Mouse (Mus musculus): ENCODE data around the gene Olfr1243. TPM values are rescaled to one million over a fixed set of nuclear protein-coding genes. Genes with fewer than 3 reads are reported as not detected.
"Not testable (repeated sequence)": the region's sequence is repeated elsewhere in the genome, so short reads cannot be mapped to it uniquely, and the experiment has no call there.

Olfr1243 gene
- not detected in 2 replicates for polyA plus RNA-seq (2014; fragmentation: Nextera tagmentation; extraction: Ambion mirVana)

GRCm38 (mm10) chr2:89531387-89531786 lies at the start of gene Olfr1243:
TSS of gene Olfr1243 (minus strand) at chr2:89531487.
- Histone ChIP-seq H3K4me2 (ENCODE audit: low read depth, severe bottlenecking) (no peak within 1 kb of the TSS), H3K36me3 (ENCODE audit: control insufficient read depth, insufficient read depth, low read length) (no peaks in the 10 kb centered on the region), H3K4me3 (ENCODE audit: low read depth, low read length) (no peak within 1 kb of the TSS), H3K4me1 (ENCODE audit: control insufficient read depth, insufficient read depth, low read length) (no peaks in the 10 kb centered on the region), H3K27ac (replicated peaks; ENCODE audit: low read depth, low read length) (no peak within 1 kb of the TSS), H3K9ac (ENCODE audit: low read length) (no peak within 1 kb of the TSS), H3K27me3 (ENCODE audit: control insufficient read depth, insufficient read depth, low read length) (no peaks in the 10 kb centered on the region), H3K9me3 (ENCODE audit: control insufficient read depth, low read length) (no peaks in the 10 kb centered on the region)
- WGBS, result 89% methylated on average over 1 of the region's 1 CpGs
- no peak for ATAC-seq (ENCODE audit: insufficient number of reproducible peaks, low FRiP score, low TSS enrichment, low read depth)
- DNase-seq (ENCODE audit: low spot score), result no peak

GRCm38 (mm10) chr2:89578347-89578746 lies 47.1 kb upstream of the Olfr1243 start, which contains the start of gene Olfr1245:
TSS of gene Olfr1245 (minus strand) at chr2:89578447.
- ATAC-seq (ENCODE audit: insufficient number of reproducible peaks, low FRiP score, low TSS enrichment, low read depth) (no peak), DNase-seq (ENCODE audit: low spot score) (no peak)
- Histone ChIP-seq H3K27ac (replicated peaks; ENCODE audit: low read depth, low read length) (no peak within 1 kb of the TSS), H3K4me2 (ENCODE audit: low read depth, severe bottlenecking) (no peak within 1 kb of the TSS), H3K4me3 (ENCODE audit: low read depth, low read length) (no peak within 1 kb of the TSS), H3K27me3 (ENCODE audit: control insufficient read depth, insufficient read depth, low read length) (no peaks in the 10 kb centered on the region), H3K9ac (ENCODE audit: low read length) (no peak within 1 kb of the TSS), H3K9me3 (ENCODE audit: control insufficient read depth, low read length) (no peaks in the 10 kb centered on the region), H3K36me3 (ENCODE audit: control insufficient read depth, insufficient read depth, low read length) (no peaks in the 10 kb centered on the region), H3K4me1 (ENCODE audit: control insufficient read depth, insufficient read depth, low read length) (no peaks in the 10 kb centered on the region)
- 87% methylated on average over 1 of the region's 1 CpGs for WGBS

GRCm38 (mm10) chr2:89562706-89563105 lies 31.4 kb upstream of the Olfr1243 start:
- DNase-seq (ENCODE audit: low spot score); H3K27me3 ChIP-seq (ENCODE audit: control insufficient read depth, insufficient read depth, low read length); H3K9ac ChIP-seq (ENCODE audit: low read length); H3K36me3 ChIP-seq (ENCODE audit: control insufficient read depth, insufficient read depth, low read length); H3K27ac ChIP-seq (replicated peaks; ENCODE audit: low read depth, low read length); ATAC-seq (ENCODE audit: insufficient number of reproducible peaks, low FRiP score, low TSS enrichment, low read depth); H3K4me1 ChIP-seq (ENCODE audit: control insufficient read depth, insufficient read depth, low read length); H3K4me3 ChIP-seq (ENCODE audit: low read depth, low read length); H3K9me3 ChIP-seq (ENCODE audit: control insufficient read depth, low read length); H3K4me2 ChIP-seq (ENCODE audit: low read depth, severe bottlenecking): not testable (repeated sequence)
- WGBS, result 59% methylated on average over 2 of the region's 2 CpGs

- DNase-seq (ENCODE audit: low spot score) (no peak), ATAC-seq (ENCODE audit: insufficient number of reproducible peaks, low FRiP score, low TSS enrichment, low read depth) (no peak)
- Histone ChIP-seq H3K4me3 (ENCODE audit: low read depth, low read length) (no peak overlapping the region), H3K27me3 (ENCODE audit: control insufficient read depth, insufficient read depth, low read length) (no peaks in the 10 kb centered on the region), H3K9me3 (ENCODE audit: control insufficient read depth, low read length) (no peaks in the 10 kb centered on the region), H3K4me2 (ENCODE audit: low read depth, severe bottlenecking) (no peak overlapping the region), H3K36me3 (ENCODE audit: control insufficient read depth, insufficient read depth, low read length) (no peaks in the 10 kb centered on the region), H3K27ac (replicated peaks; ENCODE audit: low read depth, low read length) (no peak overlapping the region), H3K9ac (ENCODE audit: low read length) (no peak overlapping the region), H3K4me1 (ENCODE audit: control insufficient read depth, insufficient read depth, low read length) (no peaks in the 10 kb centered on the region)
- 72% methylated on average over 2 of the region's 2 CpGs for whole genome bisulfite sequencing
These were observed 13.2 kb upstream of the Olfr1243 start for GRCm38 (mm10) chr2:89544516-89544915.

GRCm38 (mm10) chr2:89539923-89540322 lies 8.6 kb upstream of the Olfr1243 start:
- Histone ChIP-seq H3K4me2 (ENCODE audit: low read depth, severe bottlenecking) (no peak overlapping the region), H3K4me3 (ENCODE audit: low read depth, low read length) (no peak overlapping the region), H3K27me3 (ENCODE audit: control insufficient read depth, insufficient read depth, low read length) (no peaks in the 10 kb centered on the region), H3K36me3 (ENCODE audit: control insufficient read depth, insufficient read depth, low read length) (no peaks in the 10 kb centered on the region), H3K27ac (replicated peaks; ENCODE audit: low read depth, low read length) (no peak overlapping the region), H3K9ac (ENCODE audit: low read length) (no peak overlapping the region), H3K4me1 (ENCODE audit: control insufficient read depth, insufficient read depth, low read length) (no peaks in the 10 kb centered on the region), H3K9me3 (ENCODE audit: control insufficient read depth, low read length) (no peaks in the 10 kb centered on the region)
- DNase-seq (ENCODE audit: low spot score) (no peak), ATAC-seq (ENCODE audit: insufficient number of reproducible peaks, low FRiP score, low TSS enrichment, low read depth) (no peak)
- 67% methylated on average over 1 of the region's 1 CpGs for WGBS

GRCm38 (mm10) chr2:89498235-89498634 lies 33.1 kb downstream of the Olfr1243 start, which contains the start of gene Olfr1242:
TSS of gene Olfr1242 (minus strand) at chr2:89498335.
- no peaks in the 10 kb centered on the region for H3K4me1 ChIP-seq (ENCODE audit: control insufficient read depth, insufficient read depth, low read length)
- no peak within 1 kb of the TSS for H3K4me2 ChIP-seq (ENCODE audit: low read depth, severe bottlenecking)
- H3K4me3 ChIP-seq (ENCODE audit: low read depth, low read length), result no peak within 1 kb of the TSS
- H3K9me3 ChIP-seq (ENCODE audit: control insufficient read depth, low read length), result no peaks in the 10 kb centered on the region
- H3K27me3 ChIP-seq (ENCODE audit: control insufficient read depth, insufficient read depth, low read length), result no peaks in the 10 kb centered on the region
- 85% methylated on average over 1 of the region's 1 CpGs for WGBS
- H3K27ac ChIP-seq (replicated peaks; ENCODE audit: low read depth, low read length), result no peak within 1 kb of the TSS
- ATAC-seq (ENCODE audit: insufficient number of reproducible peaks, low FRiP score, low TSS enrichment, low read depth) (no peak), DNase-seq (ENCODE audit: low spot score) (no peak)
- no peak within 1 kb of the TSS for H3K9ac ChIP-seq (ENCODE audit: low read length)
- no peaks in the 10 kb centered on the region for H3K36me3 ChIP-seq (ENCODE audit: control insufficient read depth, insufficient read depth, low read length)

- Histone ChIP-seq H3K4me2 (ENCODE audit: low read depth, severe bottlenecking) (no peak within 1 kb of the TSS), H3K36me3 (ENCODE audit: control insufficient read depth, insufficient read depth, low read length) (no peaks in the 10 kb centered on the region), H3K9me3 (ENCODE audit: control insufficient read depth, low read length) (no peaks in the 10 kb centered on the region), H3K9ac (ENCODE audit: low read length) (no peak within 1 kb of the TSS), H3K4me3 (ENCODE audit: low read depth, low read length) (no peak within 1 kb of the TSS), H3K27ac (replicated peaks; ENCODE audit: low read depth, low read length) (no peak within 1 kb of the TSS), H3K27me3 (ENCODE audit: control insufficient read depth, insufficient read depth, low read length) (no peaks in the 10 kb centered on the region), H3K4me1 (ENCODE audit: control insufficient read depth, insufficient read depth, low read length) (no peaks in the 10 kb centered on the region)
- DNase-seq (ENCODE audit: low spot score), result no peak
- ATAC-seq (ENCODE audit: insufficient number of reproducible peaks, low FRiP score, low TSS enrichment, low read depth), result no peak
These were observed 44.3 kb downstream of the Olfr1243 start, which contains the start of gene Olfr1241 for GRCm38 (mm10) chr2:89487026-89487425. TSS of gene Olfr1241 (minus strand) at chr2:89487126.

Other genes starting within 250 kb of the Olfr1243 start
- not detected in 2 replicates for gene Olfr1229, start 243.5 kb downstream of the Olfr1243 start, polyA plus RNA-seq (2014; fragmentation: Nextera tagmentation; extraction: Ambion mirVana)
- not detected in 2 replicates for gene Olfr1230, start 234.2 kb downstream of the Olfr1243 start, polyA plus RNA-seq (2014; fragmentation: Nextera tagmentation; extraction: Ambion mirVana)
- gene Olfr1231, start 224.4 kb downstream of the Olfr1243 start, polyA plus RNA-seq (2014; fragmentation: Nextera tagmentation; extraction: Ambion mirVana), result not detected in 2 replicates
- gene Olfr1232, start 201.8 kb downstream of the Olfr1243 start, polyA plus RNA-seq (2014; fragmentation: Nextera tagmentation; extraction: Ambion mirVana), result not detected in 2 replicates
- not detected in 2 replicates for gene Olfr1233, start 189.1 kb downstream of the Olfr1243 start, polyA plus RNA-seq (2014; fragmentation: Nextera tagmentation; extraction: Ambion mirVana)
- not detected in 2 replicates for gene Olfr1234, start 166.6 kb downstream of the Olfr1243 start, polyA plus RNA-seq (2014; fragmentation: Nextera tagmentation; extraction: Ambion mirVana)
- not detected in 2 replicates for gene Olfr1238, start 121.8 kb downstream of the Olfr1243 start, polyA plus RNA-seq (2014; fragmentation: Nextera tagmentation; extraction: Ambion mirVana)
- gene Olfr1239, start 111.1 kb downstream of the Olfr1243 start, polyA plus RNA-seq (2014; fragmentation: Nextera tagmentation; extraction: Ambion mirVana), result not detected in 2 replicates
- not detected in 2 replicates for gene Olfr1240, start 88.5 kb downstream of the Olfr1243 start, polyA plus RNA-seq (2014; fragmentation: Nextera tagmentation; extraction: Ambion mirVana)
- not detected in 2 replicates for gene Olfr1241, start 44.4 kb downstream of the Olfr1243 start, polyA plus RNA-seq (2014; fragmentation: Nextera tagmentation; extraction: Ambion mirVana)
- not detected in 2 replicates for gene Olfr1242, start 33.2 kb downstream of the Olfr1243 start, polyA plus RNA-seq (2014; fragmentation: Nextera tagmentation; extraction: Ambion mirVana)
- not detected in 2 replicates for gene Olfr1245, start 47.0 kb upstream of the Olfr1243 start, polyA plus RNA-seq (2014; fragmentation: Nextera tagmentation; extraction: Ambion mirVana)
- not detected in 2 replicates for gene Olfr1246, start 61.7 kb upstream of the Olfr1243 start, polyA plus RNA-seq (2014; fragmentation: Nextera tagmentation; extraction: Ambion mirVana)
- not detected in 2 replicates for gene Olfr1247, start 82.6 kb upstream of the Olfr1243 start, polyA plus RNA-seq (2014; fragmentation: Nextera tagmentation; extraction: Ambion mirVana)
- not detected in 2 replicates for gene Olfr1248, start 86.8 kb upstream of the Olfr1243 start, polyA plus RNA-seq (2014; fragmentation: Nextera tagmentation; extraction: Ambion mirVana)
- not detected in 2 replicates for gene Olfr1249, start 103.5 kb upstream of the Olfr1243 start, polyA plus RNA-seq (2014; fragmentation: Nextera tagmentation; extraction: Ambion mirVana)
- gene Olfr1250, start 130.0 kb upstream of the Olfr1243 start, polyA plus RNA-seq (2014; fragmentation: Nextera tagmentation; extraction: Ambion mirVana), result not detected in 2 replicates
- gene Olfr1251, start 140.4 kb upstream of the Olfr1243 start, polyA plus RNA-seq (2014; fragmentation: Nextera tagmentation; extraction: Ambion mirVana), result not detected in 2 replicates
- not detected in 2 replicates for gene Olfr1252, start 193.5 kb upstream of the Olfr1243 start, polyA plus RNA-seq (2014; fragmentation: Nextera tagmentation; extraction: Ambion mirVana)
- gene Olfr1253, start 225.6 kb upstream of the Olfr1243 start, polyA plus RNA-seq (2014; fragmentation: Nextera tagmentation; extraction: Ambion mirVana), result not detected in 2 replicates